Mouse (Mus musculus) frontal cortex, postnatal 36 days (tissue): ENCODE data around the gene Cd83.

ENCODE experiments used
- DNase-seq, 2 experiments: peaks; one replicate each; pipeline ENCODE4 v3.0.0; 2022; ENCODE audit warnings: low spot score in 2 of 2

Cd83 gene

DNA sequence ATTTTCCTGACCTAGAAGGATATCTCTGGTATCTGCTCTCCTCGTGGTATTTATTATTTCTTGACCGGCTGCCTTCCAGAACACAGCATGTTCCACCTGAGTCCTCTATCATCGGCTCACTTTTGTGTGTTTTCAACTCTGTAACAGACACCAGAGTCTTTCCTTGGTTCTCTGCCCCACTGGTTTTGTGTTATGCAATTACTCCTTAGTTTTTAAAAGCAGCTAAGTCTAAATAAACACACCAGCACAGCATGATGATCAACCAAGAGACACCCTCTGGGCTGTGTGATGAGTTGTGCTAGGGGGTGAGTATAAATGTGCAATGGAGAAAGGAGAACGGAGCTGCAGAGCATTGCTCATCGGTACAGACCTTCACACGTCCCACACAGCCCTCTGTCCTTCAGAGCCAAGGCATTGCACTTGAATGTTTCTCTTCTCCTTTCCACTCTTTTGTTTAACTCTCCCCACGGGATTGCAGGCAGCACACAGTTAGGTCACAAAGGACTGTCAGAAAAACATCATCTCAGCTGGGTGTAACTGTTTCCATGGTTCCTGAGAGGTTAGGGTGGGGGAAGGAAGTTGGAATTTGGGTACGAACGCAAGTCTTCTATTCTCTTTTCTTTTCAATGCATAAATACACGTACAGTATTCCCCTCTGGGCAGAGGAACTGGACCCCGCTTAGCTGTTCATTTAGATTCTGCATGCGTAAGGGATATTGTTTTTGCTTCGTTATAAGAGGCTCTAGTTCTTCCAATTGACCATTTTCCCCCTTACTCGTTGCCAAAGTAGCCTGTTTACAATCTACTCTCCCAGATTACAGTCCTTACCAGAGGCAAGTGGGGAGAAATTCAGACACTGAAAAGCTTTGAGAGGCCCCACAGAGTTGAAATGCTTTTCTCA, 22.0 kb downstream of the Cd83 start:
- no peak for DNase-seq

DNA sequence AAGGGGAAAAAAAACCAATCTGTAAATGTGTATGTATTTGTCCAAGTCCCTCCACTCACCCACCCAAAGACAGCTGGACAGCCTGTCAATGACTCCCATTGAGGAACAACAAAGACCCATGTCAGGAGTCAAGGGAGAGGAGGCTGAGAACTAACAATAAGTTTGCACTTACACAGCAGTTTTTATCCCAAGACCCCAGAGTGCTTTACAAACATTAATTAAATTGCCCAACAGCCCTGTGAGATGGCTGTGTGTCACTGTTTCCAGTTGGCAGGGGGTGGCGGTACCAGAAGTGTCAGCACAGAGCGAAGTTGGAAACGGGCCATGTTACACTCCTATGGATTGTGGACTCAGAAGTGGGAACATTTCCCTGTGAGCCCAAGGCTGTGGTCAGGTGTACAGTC, 22.7 kb downstream of the Cd83 start:
- no peak for DNase-seq

DNA sequence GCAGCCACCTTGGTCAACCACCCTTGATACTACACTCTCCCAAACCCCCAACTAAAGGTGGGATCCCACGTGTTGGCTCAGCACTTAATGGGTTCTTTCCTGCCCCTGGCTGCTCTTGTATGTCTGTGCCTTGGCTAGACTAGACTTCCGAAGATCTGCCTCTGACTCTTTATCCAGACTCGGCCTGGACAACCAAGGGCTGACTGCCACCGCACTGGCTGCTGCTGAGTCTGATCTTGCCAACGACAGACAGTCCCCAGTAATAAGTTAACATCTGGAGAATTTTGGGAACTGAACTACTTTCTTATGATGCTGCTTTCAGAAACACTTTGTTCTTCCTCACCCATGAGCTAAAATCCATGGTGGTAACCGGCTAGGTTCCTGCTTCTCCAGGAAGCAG, 26.0 kb downstream of the Cd83 start:
- no peak for DNase-seq

DNA sequence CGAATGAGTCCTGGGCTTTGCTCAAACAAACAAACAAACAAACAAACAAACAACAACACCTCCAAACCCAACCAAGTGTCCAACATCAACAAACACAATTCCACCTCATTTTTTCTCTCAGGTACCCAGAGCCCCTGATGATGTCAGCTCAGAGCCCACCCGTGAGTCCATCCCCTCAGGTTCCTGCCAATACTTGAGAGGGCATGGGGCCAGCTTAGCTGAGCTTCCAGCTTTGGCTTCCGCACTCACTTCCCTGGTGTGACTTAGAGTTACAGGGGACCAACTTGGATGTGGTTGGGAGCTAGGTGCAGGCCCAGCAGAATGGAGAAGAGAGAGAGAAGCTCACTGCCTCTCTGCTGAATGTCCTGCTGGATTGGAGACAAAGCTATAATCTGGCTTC, 27.3 kb downstream of the Cd83 start:
- no peak for DNase-seq

DNA sequence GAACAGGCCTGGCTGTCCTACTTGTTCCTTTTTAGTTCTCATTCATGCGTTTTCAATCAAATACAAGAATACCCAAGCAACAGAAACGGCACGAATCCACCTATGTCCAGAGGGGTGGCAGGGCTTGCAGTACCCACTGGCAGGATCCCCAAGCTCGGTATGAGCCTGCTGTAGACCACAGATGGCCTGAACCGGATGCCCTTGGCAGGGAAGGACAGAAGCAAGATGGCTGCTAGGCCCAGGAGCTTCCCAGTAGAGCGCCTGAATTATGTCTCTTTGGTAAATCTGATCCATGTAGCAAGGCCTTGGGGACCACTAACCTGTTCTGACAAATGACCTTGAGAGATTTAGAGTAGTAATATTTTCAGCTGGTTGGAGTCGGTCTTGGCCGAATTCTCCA, 28.9 kb downstream of the Cd83 start:
- no peak for DNase-seq

DNA sequence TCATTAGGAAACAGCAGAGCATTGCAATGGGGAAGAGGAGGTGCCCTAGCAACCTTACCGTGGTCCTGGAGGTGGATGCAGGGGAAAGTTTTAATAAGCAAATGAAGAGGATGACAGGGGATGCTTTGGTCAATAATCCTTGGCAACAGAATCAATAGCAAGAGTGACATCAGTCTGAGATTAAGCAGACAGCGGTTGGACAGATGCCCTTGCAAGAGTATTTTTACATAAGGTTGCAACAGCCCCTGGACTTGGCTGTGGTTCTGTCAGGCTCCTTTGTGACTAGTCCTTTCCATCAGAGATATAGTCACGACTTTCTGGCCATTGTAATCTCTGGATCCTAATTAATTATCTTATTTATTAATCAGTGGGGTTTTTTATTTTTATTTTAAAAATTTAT, 32.9 kb downstream of the Cd83 start:
- no peak for DNase-seq

DNA sequence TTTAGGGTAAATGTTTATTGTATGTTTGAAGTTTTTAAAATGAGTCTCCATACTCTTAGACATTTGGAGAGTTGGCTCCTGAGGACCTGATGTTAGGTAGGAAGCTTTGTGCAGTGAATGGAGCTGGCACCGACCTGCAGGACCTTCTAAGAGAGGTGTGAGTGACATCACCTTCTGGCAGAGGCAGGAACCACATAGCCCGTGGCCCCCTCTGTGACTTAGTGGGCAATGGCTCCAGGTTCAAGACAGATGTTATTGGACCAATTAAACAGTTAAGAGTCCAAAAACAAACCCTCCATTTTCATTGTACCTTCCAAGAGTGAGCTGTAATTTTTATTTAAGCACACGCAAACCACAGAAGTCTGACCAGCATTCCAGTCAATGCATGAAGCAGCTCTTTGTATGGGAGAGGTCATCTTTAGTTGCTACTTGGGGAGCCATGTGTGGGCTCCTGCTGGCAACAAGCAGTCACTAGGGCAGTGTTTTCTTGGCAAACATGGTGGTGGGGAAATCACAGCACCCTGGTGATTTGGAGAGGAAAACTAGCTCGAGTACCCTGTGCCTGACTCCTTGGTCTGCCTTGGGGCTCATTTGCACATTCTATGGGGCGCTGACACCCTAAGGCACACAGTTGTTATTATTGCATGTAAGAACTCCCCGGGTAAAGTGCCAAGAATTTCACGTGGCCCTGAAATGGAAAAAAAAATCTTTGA, 33.9 kb downstream of the Cd83 start:
- DNase-seq, result no peak

DNA sequence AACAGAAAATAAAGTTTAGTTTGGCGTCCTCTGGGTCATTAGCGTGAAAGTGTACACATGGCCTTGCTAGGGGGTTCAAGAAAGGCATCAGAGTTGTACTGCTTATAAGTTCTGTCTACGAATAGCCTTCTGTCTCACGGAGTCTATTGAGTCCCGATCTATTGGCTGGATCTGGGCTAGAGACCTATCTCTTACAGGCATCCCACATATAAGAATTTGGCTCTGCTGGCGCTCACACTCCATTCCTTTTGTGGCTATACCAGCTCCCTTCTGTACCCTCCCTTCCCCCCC, 34.4 kb downstream of the Cd83 start:
- DNase-seq, result no peak

DNA sequence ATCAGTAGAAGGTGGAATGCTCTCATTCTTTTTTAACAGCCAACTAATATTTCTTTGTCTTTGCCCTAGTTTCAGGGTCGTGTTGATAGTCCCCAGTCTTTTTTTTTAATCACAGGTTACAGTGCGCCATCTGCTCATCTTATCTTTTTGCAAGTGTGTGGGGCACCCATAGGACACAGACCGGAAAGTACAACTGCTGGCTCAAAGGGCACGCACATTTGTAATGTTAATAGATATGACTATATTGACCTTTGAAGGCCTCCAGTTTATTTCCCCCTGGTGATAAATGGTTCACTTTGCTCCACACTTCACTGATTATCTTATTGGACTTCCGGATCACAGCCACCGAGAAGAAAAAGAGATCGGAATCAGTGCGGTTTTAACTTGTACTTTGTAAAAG, 35.5 kb downstream of the Cd83 start:
- no peak for DNase-seq

DNA sequence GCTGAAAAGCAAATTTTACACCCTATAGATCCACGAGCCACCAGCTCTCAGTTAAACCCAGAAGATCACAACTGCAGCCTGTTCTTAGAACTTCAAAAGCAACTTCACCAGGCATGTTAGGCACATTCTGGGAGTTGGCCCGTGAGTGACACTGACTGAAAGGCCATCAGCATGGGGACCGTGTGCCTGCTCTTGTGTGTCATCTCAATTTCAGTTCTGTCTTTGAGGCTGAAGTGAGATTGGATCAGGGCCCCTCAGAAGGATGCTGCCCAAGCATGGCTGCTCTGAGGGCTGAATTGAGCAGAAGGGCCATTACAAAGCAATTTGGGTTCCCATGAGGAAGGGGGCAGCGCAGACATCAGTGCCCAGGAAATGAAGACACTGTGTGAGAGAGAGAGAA, 37.7 kb downstream of the Cd83 start:
- DNase-seq, result no peak

DNA sequence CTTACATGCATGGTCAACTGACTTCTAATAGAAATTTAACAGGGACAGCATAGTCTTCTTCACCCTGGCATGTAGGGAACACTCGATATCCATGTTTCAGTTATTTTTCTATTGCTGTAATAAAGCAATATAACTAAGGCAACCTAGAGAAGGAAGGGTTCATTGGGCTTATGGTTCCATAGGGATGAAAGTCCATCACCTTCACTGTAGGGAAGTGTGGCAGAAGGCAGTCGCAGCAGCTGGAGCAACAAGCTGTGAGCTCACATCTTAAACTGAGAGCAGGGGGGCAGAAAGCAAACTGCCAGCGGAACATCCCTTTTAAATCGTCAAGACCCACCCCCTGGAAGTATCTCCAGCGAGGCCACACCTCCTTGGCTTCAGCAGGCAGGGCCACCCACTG, 44.1 kb downstream of the Cd83 start:
- no peak for DNase-seq

DNA sequence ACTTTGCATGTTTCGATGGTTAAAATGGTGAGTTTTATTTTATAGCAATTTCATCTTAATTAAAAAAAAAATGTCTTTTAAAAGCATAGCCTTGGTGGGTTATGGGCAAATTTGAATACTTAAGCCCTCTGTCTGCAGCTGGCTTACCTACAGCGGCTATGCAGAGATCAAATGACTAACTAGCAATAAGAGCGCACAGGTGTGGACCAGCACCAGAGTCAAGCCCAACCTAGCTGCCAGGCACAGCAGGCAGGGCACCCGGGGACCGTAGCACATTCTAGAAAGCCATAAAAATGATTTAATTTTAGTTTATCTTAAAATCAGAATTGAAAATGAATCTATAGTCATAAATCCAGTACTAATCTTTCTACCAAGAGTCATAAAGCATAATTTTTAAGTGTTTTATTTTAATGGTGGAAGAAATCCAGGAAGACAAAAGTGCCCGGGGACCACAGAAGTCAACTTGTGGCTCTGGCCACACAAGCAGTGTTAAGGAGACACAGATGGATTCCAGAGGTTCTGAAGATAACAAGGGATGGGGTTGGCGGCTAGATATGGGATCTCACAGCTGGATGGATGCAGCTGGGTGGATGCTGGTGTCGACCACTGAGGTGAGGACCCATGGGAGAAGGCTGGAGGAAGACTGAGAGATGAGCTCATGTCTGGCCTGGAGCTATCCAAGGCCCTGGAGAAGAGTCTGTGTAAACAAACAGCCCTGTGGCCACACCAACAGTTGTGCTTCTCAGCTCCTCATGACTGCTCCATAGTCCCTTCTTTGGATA, 46.5 kb downstream of the Cd83 start:
- no peak for DNase-seq

DNA sequence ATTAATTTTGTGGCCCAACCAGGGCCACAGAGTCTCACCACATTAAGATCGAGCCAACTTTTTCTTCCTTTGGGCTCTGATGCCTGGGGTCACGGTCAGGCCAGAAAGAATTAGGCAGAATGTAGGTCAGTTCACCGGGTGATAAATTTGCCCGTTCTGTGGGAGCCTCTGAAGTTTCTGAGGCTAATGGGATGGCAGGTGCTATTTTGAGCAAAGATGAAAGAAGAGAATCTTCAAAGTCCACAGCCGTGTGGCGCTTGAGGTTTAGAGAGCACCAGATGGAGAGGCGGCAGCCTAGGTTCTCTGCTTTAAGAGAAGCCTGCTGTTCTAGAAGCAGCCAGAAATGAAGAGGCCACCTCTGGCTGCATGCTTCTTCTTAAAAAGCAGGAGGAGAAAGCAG, 48.2 kb downstream of the Cd83 start:
- DNase-seq, result no peak

DNA sequence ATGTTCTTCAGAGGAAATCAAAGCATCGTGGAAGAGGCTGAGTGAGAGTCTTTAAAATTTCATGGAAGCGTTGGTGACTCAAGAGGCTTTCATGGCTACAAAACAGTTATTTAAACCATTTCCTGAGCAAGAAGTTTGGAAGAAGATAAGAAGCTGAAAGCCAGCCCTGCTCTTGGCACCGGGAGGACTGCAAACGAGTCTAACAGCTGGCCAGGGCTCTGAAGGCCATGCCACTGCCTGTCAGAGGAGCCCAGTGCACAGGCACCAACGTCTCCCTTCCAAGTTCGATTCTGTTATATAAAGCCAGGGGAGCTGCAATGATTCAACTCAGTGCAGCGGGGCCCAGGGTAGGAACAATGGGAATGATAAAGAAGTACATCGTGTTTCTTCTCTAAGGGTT, 51.8 kb downstream of the Cd83 start:
- no peak for DNase-seq

DNA sequence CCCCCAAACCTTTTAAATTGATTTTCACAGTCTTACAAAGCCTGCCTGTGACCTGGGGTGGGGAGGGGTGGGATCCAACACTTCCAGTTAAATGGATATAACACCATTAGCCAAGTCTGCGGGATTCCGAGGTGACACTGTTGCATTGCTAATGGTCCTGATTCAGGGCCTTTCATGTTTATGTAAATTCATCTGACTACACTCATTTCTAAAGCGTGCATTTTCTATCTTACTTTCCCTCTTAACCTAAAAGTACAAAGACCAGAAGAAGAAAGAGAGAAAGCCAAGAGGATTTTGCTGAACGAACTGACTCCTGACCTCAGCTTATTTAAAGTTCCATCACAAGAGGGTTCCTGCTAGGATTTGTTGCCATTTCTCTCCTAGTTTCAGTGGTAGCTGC, 53.2 kb downstream of the Cd83 start:
- DNase-seq, result no peak

DNA sequence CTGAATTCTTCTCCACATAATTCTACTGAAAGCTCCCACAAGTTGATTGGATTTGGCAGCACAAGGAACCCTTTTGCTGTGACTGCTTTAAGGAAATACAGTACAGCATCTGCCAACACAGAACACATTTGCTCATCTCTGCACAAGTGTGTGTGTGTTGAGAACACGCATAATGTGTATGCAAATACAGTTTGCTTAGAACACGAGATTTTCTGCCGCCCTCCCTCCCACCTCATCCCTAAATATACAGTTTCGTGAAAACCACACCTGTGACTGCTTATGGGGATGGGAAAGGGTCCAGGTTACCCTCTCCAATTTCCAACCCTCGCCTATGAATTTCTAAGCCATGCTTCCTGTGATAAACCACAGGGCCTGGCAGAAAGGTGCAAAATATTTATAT, 60.6 kb downstream of the Cd83 start:
- DNase-seq, result peak in 1 of 2 experiments; percentile 31

DNA sequence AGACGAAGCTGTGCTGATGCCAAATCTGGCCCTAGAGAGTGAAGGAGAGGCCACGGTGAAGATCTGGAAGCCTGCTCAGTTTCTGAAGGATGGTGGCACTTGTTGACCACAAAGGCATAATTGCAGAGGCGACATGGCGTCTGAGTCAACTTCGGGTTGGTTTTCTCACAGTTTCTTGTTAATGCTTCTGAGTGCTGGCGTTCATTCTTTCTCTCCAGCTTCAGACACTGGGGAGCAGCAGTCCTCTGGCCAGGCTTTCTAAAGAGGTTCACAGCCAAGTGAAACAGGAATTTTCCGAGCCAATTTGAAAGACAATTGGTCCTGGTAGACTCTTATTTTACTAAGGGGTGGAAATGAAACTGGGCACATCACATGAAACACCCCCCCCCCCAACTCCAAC, 62.6 kb downstream of the Cd83 start:
- DNase-seq, result no peak

DNA sequence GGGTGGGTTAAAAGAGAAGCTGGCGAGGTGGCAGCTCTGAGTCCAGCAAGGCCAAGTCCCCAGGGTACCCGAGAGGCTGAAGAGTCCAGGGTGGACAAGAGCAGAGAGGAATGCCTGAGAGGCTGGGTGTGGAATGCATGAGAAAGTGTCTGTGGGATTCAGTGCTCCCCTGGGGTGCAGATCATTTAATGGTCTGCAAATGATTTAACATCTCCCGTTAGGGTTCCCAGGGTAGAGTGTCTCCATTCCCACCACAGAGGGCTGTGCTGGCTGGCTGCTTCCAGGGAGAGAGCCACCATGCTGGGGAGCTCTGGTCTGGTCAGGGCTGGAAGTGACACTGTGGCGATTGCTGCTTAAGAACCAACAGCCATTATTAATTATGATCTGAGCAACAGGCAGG, 65.2 kb downstream of the Cd83 start:
- no peak for DNase-seq

DNA sequence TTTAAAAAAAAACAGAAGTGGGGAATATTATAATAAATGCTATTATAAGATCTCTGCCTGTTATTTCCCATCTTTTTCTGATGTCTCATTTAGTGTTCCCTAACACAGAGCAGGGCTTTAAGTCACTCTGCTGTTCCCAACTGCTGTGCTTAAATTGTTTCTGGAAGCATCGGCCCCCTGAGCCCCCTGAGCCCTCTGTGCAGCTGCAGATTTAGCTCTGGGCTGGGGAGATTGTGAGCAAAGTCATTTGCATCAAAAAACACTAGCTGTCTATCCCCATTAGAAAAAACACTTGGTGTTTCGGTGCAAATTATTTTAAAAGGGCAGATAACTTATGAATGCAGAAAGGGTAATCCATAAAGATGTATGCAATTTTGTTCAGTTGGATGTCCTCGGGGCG, 66.5 kb downstream of the Cd83 start:
- no peak for DNase-seq
